8 mouse cellular contexts compared by ENCODE assay signal in the genomic region with DNA sequence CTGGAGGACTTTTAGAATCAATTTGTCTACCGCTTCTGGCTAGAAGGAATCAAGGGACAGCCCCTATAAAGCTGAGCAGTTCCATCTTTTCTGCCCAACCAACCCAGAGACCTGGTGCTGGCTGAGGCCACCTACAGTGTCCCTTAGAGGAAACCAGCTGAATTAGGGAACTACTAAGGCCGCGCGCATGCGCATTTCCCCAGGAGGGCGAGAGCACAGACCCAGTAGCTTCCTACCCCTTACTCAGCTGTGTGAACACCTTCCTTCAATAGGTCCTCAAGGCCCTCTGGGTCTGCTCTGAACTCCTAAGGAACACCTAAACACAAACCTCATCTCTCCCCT. TPM values are rescaled to one million over a fixed set of nuclear protein-coding genes. Genes with fewer than 3 reads are reported as not detected.
DNase-seq lines count a peak whose midpoint lies in the region; ATAC-seq lines count a peak whose summit lies in the region.

No protein-coding gene starts in this region.

- H3K36me3 ChIP-seq in intestine, embryonic 15.5 days = peaks cover 35% of the 10 kb centered on the region
- peaks cover 45% of the 10 kb centered on the region for H3K36me3 ChIP-seq in limb, embryonic 15.5 days
- H3K36me3 ChIP-seq in midbrain, embryonic 14.5 days (ENCODE audit: control insufficient read depth, insufficient read depth, low read length) = peaks cover 44% of the 10 kb centered on the region

- intact Hi-C loops in gastrocnemius, postnatal 14 days (cut with DNase I; ENCODE audit: low total_unique reads) = no loop called here

- peak overlapping the region; percentile 45 for H3K9ac ChIP-seq in intestine, embryonic 15.5 days
- H3K9ac ChIP-seq in limb, embryonic 15.5 days = no peak overlapping the region
- H3K9ac ChIP-seq in midbrain, embryonic 14.5 days (replicated peaks; ENCODE audit: low read length) = peak overlapping the region; percentile 73

- H3K9me3 ChIP-seq in intestine, embryonic 15.5 days = no peaks in the 10 kb centered on the region
- no peaks in the 10 kb centered on the region for H3K9me3 ChIP-seq in limb, embryonic 15.5 days
- H3K9me3 ChIP-seq in midbrain, embryonic 14.5 days (ENCODE audit: control insufficient read depth, low read length) = no peaks in the 10 kb centered on the region

- peak; percentile 14; the same call in 1 of the 2 replicates for ATAC-seq in intestine, embryonic 15.5 days
- ATAC-seq in limb, embryonic 15.5 days (ENCODE audit: insufficient number of reproducible peaks, low FRiP score, low TSS enrichment, low read depth) = no peak; the same call in 1 of the 2 replicates
- peak; percentile 51; the same call in 1 of the 2 replicates for ATAC-seq in midbrain, embryonic 14.5 days (ENCODE audit: low FRiP score, low TSS enrichment)

- DNase-seq in adrenal gland, postnatal 25 days = peak; percentile 60
- peak; percentile 66 to 70 for DNase-seq in cerebellum, postnatal 10 days
- peak; percentile 57 for DNase-seq in gastrocnemius, postnatal 14 days
- peak; percentile 83 for DNase-seq in midbrain, embryonic 14.5 days
- DNase-seq in spleen, postnatal 4 days (ENCODE audit: low spot score in 2 of 2) = peak; percentile 77 to 89
- DNase-seq in testis, postnatal 10 days (ENCODE audit: low spot score) = no peak

- no peaks in the 10 kb centered on the region for H3K27me3 ChIP-seq in intestine, embryonic 15.5 days (replicated peaks)
- no peaks in the 10 kb centered on the region for H3K27me3 ChIP-seq in limb, embryonic 15.5 days
- H3K27me3 ChIP-seq in midbrain, embryonic 14.5 days (ENCODE audit: control insufficient read depth, insufficient read depth, low read length) = no peaks in the 10 kb centered on the region

- H3K4me2 ChIP-seq in intestine, embryonic 15.5 days (replicated peaks) = peak overlapping the region; percentile 87
- H3K4me2 ChIP-seq in limb, embryonic 15.5 days = peak overlapping the region; percentile 79
- H3K4me2 ChIP-seq in midbrain, embryonic 14.5 days (ENCODE audit: low read length) = peak overlapping the region; percentile 70

- 3% methylated on average over 6 of the region's 6 CpGs for WGBS in intestine, embryonic 15.5 days
- WGBS in limb, embryonic 15.5 days = 1% methylated on average over 6 of the region's 6 CpGs
- under 1% methylated on average over 6 of the region's 6 CpGs for WGBS in midbrain, embryonic 14.5 days

- peaks cover 36% of the 10 kb centered on the region for H3K4me1 ChIP-seq in intestine, embryonic 15.5 days (replicated peaks)
- peaks cover 41% of the 10 kb centered on the region for H3K4me1 ChIP-seq in limb, embryonic 15.5 days
- peaks cover 31% of the 10 kb centered on the region for H3K4me1 ChIP-seq in midbrain, embryonic 14.5 days (ENCODE audit: control insufficient read depth, insufficient read depth, low read length)

- H3K27ac ChIP-seq in intestine, embryonic 15.5 days = peak overlapping the region; percentile 86
- peak overlapping the region; percentile 89 for H3K27ac ChIP-seq in limb, embryonic 15.5 days
- peak overlapping the region; percentile 94 for H3K27ac ChIP-seq in midbrain, embryonic 14.5 days (replicated peaks; ENCODE audit: low read depth, low read length)

- H3K4me3 ChIP-seq in intestine, embryonic 15.5 days (replicated peaks) = peak overlapping the region; percentile 62
- peak overlapping the region; percentile 61 for H3K4me3 ChIP-seq in limb, embryonic 15.5 days
- H3K4me3 ChIP-seq in midbrain, embryonic 14.5 days (replicated peaks; ENCODE audit: low read depth, low read length) = peak overlapping the region; percentile 65

RNA-seq across cellular contexts. Expression of a gene that starts 1.3 kb away (rescaled TPM):
- total RNA-seq in adrenal gland, postnatal 25 days (2021) = 41.2 and 52.2 TPM in 2 replicates
- total RNA-seq in gastrocnemius, postnatal 14 days (2021) = 10 to 100 TPM; 58.0 to 66.8 TPM
- polyA plus RNA-seq in intestine, embryonic 15.5 days (2015; fragmentation: Nextera tagmentation; extraction: Ambion mirVana) = 37.9 and 44.4 TPM in 2 replicates
- 50.8 and 50.9 TPM in 2 replicates for polyA plus RNA-seq in limb, embryonic 15.5 days (2015; fragmentation: Nextera tagmentation; extraction: Ambion mirVana)
- polyA plus RNA-seq in midbrain, embryonic 14.5 days (2014; fragmentation: Nextera tagmentation; extraction: Ambion mirVana) = 127 and 147 TPM in 2 replicates

RNA-seq across cellular contexts. Expression of a gene that starts 6.1 kb away (rescaled TPM):
- total RNA-seq in adrenal gland, postnatal 25 days (2021) = 39.3 and 45.6 TPM in 2 replicates
- total RNA-seq in gastrocnemius, postnatal 14 days (2021) = 10 to 100 TPM; 10.4 to 11.8 TPM
- 24.9 and 26.7 TPM in 2 replicates for polyA plus RNA-seq in intestine, embryonic 15.5 days (2015; fragmentation: Nextera tagmentation; extraction: Ambion mirVana)
- polyA plus RNA-seq in limb, embryonic 15.5 days (2015; fragmentation: Nextera tagmentation; extraction: Ambion mirVana) = 28.2 and 29.6 TPM in 2 replicates
- polyA plus RNA-seq in midbrain, embryonic 14.5 days (2014; fragmentation: Nextera tagmentation; extraction: Ambion mirVana) = 25.0 and 28.0 TPM in 2 replicates

RNA-seq across cellular contexts. Expression of a gene that starts 10.9 kb away (rescaled TPM):
- 2.0 TPM in 1 of 2 replicates, not detected in the other for total RNA-seq in adrenal gland, postnatal 25 days (2021)
- total RNA-seq in gastrocnemius, postnatal 14 days (2021) = 1 to 10 TPM; 1.0 to 1.8 TPM
- 1.1 and 2.1 TPM in 2 replicates for polyA plus RNA-seq in intestine, embryonic 15.5 days (2015; fragmentation: Nextera tagmentation; extraction: Ambion mirVana)
- 2.4 TPM in 2 replicates for polyA plus RNA-seq in limb, embryonic 15.5 days (2015; fragmentation: Nextera tagmentation; extraction: Ambion mirVana)
- 2.9 and 4.4 TPM in 2 replicates for polyA plus RNA-seq in midbrain, embryonic 14.5 days (2014; fragmentation: Nextera tagmentation; extraction: Ambion mirVana)

RNA-seq across cellular contexts. Expression of a gene that starts 15.9 kb away (rescaled TPM):
- 64.1 and 76.6 TPM in 2 replicates for total RNA-seq in adrenal gland, postnatal 25 days (2021)
- total RNA-seq in gastrocnemius, postnatal 14 days (2021) = 10 to 100 TPM; 25.5 to 28.6 TPM
- polyA plus RNA-seq in intestine, embryonic 15.5 days (2015; fragmentation: Nextera tagmentation; extraction: Ambion mirVana) = 57.4 and 60.8 TPM in 2 replicates
- 84.9 and 92.7 TPM in 2 replicates for polyA plus RNA-seq in limb, embryonic 15.5 days (2015; fragmentation: Nextera tagmentation; extraction: Ambion mirVana)
- polyA plus RNA-seq in midbrain, embryonic 14.5 days (2014; fragmentation: Nextera tagmentation; extraction: Ambion mirVana) = 37.4 and 64.1 TPM in 2 replicates

RNA-seq across cellular contexts. Expression of a gene that starts 24.5 kb away (rescaled TPM):
- 96.3 and 111 TPM in 2 replicates for total RNA-seq in adrenal gland, postnatal 25 days (2021)
- 10 to 100 TPM; 33.6 to 35.8 TPM for total RNA-seq in gastrocnemius, postnatal 14 days (2021)
- 170 and 198 TPM in 2 replicates for polyA plus RNA-seq in intestine, embryonic 15.5 days (2015; fragmentation: Nextera tagmentation; extraction: Ambion mirVana)
- polyA plus RNA-seq in limb, embryonic 15.5 days (2015; fragmentation: Nextera tagmentation; extraction: Ambion mirVana) = 192 and 199 TPM in 2 replicates
- polyA plus RNA-seq in midbrain, embryonic 14.5 days (2014; fragmentation: Nextera tagmentation; extraction: Ambion mirVana) = 181 and 186 TPM in 2 replicates
